Mouse (Mus musculus): ENCODE data around the gene Ccdc88c.

The Ccdc88c gene

DNA sequence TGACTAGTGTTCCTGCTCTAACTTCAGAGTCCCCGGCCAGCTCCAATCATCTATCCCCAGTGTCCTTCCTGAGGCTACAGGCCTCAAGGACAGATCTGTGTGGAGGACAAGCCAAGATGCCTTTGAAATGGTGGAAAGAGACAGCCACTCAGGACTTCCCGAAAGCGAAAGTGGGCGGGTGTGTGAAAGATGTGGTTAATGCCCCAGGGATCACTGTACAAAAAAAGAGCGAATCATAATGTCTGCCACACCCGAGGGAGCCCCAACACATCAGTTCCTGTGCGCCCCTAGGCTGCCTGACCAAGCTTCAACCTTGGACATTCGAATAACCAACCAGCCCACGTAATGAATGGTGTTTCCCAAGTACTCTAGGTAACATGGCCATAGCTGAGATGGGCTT is 100.6 kb downstream of the Ccdc88c start:
- no peak for DNase-seq (ENCODE audit: low spot score)

DNA sequence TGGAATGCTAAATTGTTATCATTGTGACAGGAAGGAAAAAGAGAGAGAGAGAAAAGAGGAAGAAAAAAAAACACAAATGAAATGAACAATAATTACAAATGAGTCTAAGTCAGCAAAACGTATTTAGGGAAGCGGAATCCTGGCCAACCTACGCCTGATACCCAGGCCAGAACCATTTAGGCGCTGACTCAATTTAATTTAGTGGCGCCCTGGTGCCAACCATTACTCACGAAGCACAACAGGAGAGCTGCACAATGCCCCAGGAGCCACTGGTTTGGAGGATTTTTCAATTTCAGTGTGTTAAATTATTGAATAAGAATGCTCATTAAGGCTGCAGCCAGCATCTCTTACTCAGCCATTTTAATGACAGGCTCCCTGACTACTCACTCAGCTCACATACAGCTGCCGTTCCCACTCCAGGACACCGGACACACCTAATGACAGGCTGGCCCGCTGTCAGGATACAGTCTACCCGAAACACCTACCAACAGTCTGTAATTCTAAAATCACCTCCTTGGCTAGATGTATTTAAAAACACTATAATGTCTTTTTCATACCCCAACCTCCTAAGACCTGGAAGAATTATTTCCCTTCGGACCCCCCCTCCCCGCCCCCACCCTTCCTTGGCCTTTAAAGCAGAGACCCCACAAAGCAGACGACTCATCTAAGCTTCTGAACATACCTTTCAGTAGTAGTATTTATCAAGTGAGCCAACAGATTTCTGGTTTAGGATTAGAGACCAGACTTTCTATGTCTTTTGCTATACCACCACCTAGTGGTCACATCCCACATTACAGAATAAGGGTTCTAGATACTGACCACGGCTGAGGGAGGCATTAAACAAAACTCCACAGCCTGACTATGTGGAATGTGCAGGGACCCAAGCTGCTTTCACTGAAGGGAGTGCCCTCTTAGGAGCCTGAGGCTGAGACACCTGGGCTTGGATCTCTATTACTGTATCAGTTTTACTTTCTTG is 102.9 kb downstream of the Ccdc88c start:
- peak; percentile 66 for DNase-seq (ENCODE audit: low spot score)

DNA sequence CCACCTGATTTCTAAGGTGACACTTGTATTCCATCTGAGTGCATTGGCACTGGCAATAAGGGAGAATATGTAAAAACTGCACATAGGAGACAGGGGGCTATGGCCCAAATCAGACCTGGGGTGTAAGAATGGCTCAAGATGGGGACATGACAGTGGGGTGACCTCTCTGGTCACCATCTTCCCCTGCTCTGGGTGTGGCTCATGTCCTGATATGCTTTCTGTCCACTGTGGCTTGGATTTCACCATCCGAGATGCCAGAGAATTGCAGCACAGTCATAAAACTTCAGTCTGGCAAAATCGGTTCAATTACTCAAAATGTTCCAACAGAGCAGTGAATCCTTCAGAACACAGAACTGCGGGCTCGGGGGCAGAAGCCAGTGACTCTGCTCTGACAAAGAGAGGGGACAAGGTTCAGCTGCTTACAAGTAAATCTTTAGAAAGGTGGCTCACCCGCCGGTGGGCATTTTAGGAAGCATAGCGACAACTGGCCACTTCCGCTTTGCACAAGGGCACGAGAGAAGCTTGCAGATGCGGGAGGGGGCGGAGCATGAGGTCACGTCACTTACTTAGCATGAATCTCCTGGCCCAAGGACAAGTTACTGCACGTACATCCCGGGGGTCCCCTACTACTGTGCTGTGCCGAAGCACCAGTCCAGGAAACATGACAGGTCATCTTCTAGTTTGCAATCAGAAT is 104.1 kb downstream of the Ccdc88c start:
- DNase-seq (ENCODE audit: low spot score): no peak

DNA sequence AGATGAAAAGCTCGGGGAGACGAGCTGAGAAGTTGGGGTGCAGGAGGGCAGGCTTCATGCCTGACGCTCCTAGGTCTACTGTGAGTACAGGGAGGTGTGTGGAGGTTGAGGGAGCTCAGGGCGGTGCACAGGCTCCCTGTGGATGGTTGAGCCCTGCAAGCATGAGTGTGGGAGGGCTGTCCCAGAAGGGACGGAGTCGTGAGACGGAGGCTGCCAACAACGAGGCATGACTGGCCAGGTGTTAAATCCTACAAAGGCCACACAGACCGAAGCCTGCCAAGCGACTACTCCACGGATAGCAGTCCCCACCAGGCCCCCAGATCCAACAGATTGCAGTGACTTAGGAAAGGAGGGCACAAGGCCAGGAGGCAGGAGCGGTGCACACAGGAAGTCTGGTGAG is 118.1 kb downstream of the Ccdc88c start:
- no peak for DNase-seq (ENCODE audit: low spot score)

DNA sequence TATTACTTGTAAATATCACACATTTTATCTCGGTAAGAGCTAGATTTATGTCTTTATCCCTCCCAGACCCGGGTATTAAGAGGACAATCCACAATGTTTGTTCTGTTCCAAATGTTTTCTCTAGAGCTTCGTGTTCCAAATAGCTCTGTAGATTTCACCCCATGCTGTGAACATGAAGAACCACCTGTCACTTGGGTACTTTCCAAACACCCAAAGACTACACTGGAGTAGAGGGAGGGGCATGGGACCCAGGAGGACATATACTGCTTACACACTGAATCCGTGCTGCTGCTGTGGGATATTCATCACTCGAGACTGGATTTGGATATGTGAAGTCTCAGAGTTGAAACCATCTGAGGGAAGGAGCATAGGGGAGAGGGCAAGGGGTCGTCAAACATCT is 119.1 kb downstream of the Ccdc88c start:
- no peak for DNase-seq (ENCODE audit: low spot score)

DNA sequence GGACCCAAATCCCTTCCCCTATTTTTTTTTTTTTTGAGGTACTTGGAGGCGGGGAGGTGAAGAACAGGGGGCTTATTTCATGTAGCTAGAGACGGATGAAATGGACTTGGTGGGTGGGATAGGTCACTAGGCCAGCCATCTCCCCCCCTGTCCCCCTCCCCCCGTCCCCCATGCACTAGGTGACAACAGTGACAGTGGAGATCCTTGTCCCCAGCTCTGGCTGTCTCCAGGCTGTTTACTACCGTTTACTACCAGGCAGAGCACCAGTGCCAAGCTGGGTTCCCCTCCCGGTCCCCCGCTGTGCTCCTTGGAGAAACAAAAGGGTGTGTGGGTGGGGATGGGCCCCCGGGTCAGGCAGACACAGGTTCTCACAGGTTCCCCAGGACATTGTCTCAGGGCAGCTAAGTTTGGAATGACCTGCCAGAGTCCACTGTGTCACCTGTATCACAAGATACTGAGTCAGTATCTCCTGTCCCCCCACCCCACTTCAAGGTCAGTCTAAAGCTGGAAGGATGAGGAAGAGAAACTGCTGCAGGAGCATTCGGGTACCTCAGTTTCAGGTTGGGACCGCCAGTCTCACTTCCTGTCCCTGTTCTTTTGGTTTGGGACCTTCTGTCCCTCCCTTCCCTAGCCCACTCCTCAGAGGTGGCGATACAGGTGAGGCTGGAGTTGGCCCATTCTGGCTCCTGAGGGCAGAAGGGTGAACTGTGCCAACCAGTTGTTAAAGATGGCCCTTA is 120.4 kb downstream of the Ccdc88c start:
- no peak for DNase-seq (ENCODE audit: low spot score)

GRCm38 (mm10) chr12:100907598-100908297 is 121.1 kb downstream of the Ccdc88c start, which contains the start of gene Gpr68:
TSS of gene Gpr68 (minus strand) at chr12:100908198.
- DNase-seq (ENCODE audit: low spot score): no peak

DNA sequence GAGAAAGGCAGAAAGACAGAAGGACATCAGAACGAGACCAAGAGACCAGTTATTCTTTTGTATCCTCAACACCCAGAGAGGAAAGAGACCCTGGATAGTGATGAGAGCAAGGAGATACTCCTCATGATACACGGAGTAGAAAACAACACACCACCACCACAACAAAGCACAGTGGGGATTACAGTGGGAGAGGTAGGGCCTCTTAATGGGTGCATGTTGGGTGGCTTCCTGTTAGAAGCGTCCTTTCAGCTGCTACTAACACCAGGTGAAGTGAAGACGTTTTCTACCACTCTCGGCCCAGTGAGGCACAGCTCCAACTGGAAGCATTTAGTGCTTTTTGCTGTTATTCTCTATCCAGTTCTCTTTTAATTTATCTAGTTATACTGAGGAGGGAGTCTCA is 122.0 kb downstream of the Ccdc88c start:
- no peak for DNase-seq (ENCODE audit: low spot score)

GRCm38 (mm10) chr12:100903761-100904160 is 125.1 kb downstream of the Ccdc88c start:
- no peak for DNase-seq (ENCODE audit: low spot score)

GRCm38 (mm10) chr12:100901386-100901785 is 127.5 kb downstream of the Ccdc88c start:
- DNase-seq (ENCODE audit: low spot score): no peak

- no peak for DNase-seq (ENCODE audit: low spot score)
Observed at GRCm38 (mm10) chr12:100900901-100901300, 128.0 kb downstream of the Ccdc88c start.

GRCm38 (mm10) chr12:100899111-100899640 is 129.7 kb downstream of the Ccdc88c start:
- DNase-seq (ENCODE audit: low spot score): no peak

GRCm38 (mm10) chr12:100897736-100898650 is 130.9 kb downstream of the Ccdc88c start:
- DNase-seq (ENCODE audit: low spot score): no peak

DNA sequence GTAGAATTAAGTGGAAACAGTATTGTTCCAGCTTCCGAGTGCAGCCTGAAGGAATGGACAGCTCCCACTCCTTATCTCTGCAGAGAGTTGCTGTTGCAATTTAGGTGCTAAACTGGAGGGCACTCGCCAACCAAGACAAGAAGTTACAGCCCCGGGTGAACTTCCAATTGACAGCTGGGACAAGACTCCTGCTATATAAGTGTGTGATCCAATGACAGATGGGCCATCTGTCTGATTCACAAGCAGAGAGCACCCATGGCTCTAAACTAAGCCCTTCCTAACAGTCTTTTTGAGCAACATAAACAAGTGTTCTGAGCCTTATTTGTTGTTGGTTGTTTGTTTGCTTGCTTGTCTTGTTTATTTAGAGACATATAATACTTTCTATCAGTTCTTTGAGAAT is 132.2 kb downstream of the Ccdc88c start:
- DNase-seq (ENCODE audit: low spot score): no peak

GRCm38 (mm10) chr12:100895504-100895903 is 133.4 kb downstream of the Ccdc88c start:
- no peak for DNase-seq (ENCODE audit: low spot score)

- no peak for DNase-seq (ENCODE audit: low spot score)
Observed at GRCm38 (mm10) chr12:100890548-100890947, 138.3 kb downstream of the Ccdc88c start.

DNA sequence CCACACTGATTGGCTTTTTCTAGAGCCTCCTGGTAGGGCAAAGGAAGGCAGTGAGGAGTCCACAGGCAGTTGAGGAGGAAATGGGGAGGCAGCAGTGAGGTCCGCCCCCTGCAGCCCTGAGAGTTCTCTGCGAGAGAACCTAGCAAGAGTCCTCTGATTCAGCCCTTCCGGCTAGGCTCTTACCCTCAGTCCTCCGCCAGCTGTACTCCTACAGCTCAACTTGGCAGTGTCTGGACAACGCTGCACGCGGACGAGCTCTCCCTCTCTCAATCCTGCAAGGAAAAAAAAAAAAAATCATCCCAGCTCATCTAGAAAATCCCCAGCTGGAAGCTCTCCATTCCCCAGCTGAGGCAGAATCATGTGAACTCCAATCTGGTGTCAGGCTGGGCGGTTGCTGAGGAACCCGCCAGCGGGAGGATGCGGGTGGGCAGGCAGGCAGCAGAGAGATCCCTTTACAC is 141.0 kb downstream of the Ccdc88c start:
- no peak for DNase-seq (ENCODE audit: low spot score)

GRCm38 (mm10) chr12:100886877-100887276 is 142.0 kb downstream of the Ccdc88c start:
- no peak for DNase-seq (ENCODE audit: low spot score)

DNA sequence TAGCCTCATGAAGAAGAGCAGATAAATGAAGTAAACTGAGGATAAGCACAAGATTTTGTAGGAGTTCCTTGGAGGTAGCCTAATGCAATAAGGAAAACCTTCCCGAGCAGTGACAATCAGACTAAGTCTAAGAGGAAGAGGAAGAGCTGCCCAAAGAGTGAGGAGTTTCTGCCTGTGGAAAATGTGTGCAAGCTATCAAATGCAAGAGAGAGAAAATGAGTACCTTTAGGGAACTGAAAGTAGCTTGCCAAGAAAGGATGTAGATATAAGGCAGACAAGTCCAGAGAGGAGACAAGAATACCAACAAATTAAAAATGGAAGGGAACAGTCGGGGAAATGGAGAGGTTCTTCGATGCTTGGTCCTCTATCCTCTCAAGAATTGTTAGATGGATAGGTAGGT is 143.3 kb downstream of the Ccdc88c start:
- no peak for DNase-seq (ENCODE audit: low spot score)

GRCm38 (mm10) chr12:100883168-100883567 is 145.7 kb downstream of the Ccdc88c start:
- no peak for DNase-seq (ENCODE audit: low spot score)

Measured in c-Kit-positive CD71-positive TER-119-positive erythroid progenitor cells, embryonic 14.5 days (primary cell).